Mouse (Mus musculus): ENCODE data around the gene Olfr263. TPM values are rescaled to one million over a fixed set of nuclear protein-coding genes. Genes with fewer than 3 reads are reported as not detected.
"Not testable (repeated sequence)": the region's sequence is repeated elsewhere in the genome, so short reads cannot be mapped to it uniquely, and the experiment has no call there.

The Olfr263 gene
- polyA plus RNA-seq (2017; shearing (Covaris generic)), result not detected

DNA sequence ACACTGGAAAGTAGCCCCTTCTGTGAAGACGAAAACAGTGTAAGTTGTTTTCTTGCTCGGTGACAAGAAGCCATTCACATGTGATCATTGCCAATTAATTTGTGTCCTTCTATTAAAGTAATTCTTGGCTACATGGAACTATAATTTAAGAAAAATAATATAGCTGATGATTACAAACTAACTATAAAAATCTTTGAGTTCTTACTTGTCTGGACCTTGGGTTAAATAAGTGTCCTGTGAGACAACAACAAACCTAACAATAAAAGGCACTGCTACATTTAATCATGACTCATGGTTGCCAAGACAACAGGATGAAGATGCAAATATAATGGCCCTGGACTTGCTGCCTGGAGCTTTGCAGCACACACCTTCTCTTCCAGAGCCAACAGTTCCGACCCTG, at the start of gene Olfr263:
Gene Olfr263 (plus strand): TSS at position 301 of the 400 bp plus-strand sequence.
- ATAC-seq, result not testable (repeated sequence)

DNA sequence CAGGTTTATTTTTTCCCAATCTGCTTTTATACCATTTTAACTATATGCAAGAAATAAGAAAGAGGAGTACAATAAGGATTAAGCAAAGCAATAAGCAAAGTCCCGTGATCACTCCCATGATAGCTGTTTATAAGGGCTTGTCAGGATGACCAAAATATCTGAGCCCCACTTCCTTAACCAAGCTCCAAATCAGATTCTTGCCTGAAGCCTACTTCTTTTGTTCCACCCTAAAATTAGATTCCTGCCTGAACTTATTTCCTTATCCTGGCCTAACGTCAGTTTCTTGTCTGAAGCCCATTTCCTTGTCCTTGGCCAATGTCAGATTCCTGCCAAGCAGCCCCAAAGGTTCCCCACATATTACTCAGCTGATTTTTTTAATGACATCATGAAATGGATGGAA, 46.8 kb upstream of the Olfr263 start:
- no peak for ATAC-seq

DNA sequence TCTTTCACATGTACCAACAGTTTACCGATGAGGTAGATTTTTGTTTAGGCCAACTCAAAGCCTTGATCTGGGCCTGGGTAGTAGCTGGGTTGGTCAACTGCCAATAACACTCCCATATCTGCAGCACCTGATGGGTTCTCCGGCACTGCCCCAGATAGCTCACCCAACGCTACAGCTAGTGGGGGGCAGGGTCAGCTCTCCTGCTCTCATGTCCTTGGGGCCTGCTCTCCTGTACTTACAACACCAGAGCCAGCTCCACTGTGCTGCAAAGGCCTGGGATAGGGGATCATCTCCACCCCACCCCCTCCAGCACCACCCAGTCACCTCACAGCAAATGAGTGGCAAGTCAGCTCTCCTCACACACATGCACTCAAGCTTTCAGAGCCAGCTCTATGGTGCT, 19.7 kb upstream of the Olfr263 start:
- ATAC-seq, result no peak

DNA sequence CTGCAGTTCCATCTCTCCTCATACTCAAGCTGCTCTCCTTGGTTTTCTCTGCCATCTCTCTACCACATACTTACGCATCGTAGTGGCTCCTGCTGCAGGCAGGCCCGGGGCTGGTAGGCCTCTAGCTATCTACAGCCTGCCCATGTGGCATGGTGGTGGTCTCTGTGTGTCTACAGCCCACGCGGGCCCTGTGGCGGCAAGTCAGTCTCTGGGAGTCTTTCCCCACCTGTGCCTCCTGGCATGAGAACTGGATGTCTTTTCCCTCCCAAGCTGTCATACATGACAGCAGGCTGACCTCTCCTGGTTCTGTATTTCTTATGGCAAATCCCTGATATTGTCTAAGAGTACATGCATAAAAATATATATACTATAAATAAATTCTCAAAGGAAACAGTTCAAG, 19.0 kb upstream of the Olfr263 start:
- no peak for ATAC-seq

DNA sequence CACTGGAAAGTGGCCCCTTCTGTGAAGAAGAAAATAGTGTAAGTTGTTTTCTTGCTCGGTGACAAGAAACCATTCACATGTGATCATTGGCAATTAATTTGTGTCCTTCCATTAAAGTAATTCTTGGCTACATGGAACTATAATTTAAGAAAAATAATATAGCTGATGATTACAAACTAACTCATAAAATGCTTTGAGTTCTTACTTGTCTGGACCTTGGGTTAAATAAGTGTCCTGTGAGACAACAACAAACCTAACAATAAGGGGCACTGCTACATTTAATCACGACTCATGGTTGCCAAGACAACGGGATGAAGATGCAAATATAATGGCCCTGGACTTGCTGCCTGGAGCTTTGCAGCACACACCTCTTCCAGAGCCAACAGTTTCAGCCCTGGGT, 18.3 kb upstream of the Olfr263 start, which contains the start of gene Olfr1369-ps1:
Gene Olfr1369-ps1 (plus strand): TSS at position 301 of the 400 bp plus-strand sequence.
- ATAC-seq, result not testable (repeated sequence)

DNA sequence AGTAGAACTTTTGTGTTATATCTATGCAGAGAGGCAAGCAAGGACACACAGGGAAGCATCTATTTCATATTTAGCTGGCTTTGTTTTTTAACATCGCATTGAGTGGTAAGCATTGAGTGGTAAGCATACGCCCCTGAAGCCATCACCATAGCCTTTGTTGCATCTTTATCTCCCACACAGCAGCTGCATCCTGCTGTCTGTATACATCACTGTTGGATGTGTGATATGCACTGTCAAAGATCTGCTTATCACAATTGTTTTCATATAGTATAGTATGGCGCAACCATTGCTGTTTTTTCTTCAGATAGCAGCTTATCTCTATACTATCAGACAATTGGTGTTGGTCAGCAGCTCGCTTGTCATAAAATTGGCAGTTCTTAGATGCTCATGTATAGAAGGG, 15.3 kb upstream of the Olfr263 start:
- no peak for ATAC-seq

DNA sequence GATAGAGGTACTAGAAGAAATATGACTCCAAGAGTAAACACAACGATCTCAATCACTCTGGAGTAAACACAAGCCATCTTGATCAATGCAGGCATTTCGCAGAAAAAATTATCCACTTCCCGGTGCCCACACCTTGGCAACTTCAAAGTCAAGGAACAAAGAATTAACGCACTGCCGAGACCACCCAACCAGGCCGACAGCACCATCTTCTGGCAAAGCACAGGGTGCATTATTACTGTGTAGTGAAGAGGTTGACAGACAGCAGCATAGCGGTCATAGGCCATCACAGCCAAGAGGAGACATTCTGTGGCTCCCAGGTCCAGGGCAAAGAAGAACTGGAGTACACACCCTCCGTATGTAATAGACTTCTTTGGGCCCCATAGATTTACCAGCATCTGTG, 13.0 kb downstream of the Olfr263 start:
- no peak for ATAC-seq

DNA sequence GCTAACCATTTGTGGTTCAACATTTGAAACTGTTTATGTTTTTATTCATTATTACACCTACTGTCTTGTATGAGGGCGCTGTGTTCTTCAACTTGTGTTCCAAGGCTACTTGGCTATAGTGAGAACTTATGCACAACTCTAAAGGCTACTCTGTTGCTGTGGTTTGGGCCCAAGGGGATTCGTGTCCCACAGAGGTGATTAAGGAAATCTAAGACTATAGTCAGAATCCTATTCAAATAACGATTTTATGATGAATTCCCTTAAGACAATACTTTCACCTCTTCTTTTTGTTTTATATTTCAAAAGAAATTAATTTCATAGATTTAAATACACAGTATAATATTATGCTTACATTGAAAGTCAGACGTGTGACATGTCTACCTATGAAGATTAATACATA, 16.3 kb downstream of the Olfr263 start, which contains the start of gene Olfr1368:
Gene Olfr1368 (minus strand): TSS at position 101 of the 400 bp plus-strand sequence.
- ATAC-seq, result no peak

DNA sequence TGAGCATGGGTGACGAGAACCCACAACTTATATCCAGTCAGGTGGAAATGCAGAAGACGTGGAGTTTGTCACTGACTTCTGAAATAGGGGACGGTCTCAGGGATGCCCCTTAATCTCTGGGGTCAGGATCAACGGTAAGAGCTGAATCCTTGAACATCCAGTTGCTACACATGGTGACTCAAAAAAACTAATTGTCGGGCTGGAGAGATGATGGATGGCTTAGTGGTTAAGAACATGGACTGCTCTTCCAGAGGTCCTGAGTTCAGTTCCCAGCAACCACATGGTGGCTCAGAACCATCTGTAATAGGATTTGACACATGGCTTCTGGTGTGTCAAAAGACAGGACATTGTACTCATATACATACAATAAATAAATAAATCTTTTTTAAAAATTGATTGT, 26.4 kb downstream of the Olfr263 start:
- no peak for ATAC-seq

DNA sequence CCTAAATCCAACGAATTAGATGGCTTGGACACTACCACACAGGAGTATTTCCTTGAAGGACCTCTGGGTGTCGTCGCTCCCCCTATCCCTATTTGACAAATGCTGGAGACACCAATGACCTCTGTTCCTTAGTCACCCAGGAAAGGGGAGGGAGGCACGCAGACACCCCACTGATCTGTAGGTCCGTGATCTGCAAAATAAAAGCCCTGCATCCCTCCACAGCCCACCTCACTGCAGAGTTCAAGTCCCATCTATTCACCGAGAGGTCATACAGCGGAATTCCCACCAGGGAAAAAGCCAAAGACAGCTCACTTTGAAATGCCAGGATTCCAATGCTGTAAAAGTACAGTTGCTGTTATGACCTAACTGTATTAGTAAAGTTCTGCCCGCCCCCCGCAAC, 28.6 kb downstream of the Olfr263 start:
- ATAC-seq, result no peak

DNA sequence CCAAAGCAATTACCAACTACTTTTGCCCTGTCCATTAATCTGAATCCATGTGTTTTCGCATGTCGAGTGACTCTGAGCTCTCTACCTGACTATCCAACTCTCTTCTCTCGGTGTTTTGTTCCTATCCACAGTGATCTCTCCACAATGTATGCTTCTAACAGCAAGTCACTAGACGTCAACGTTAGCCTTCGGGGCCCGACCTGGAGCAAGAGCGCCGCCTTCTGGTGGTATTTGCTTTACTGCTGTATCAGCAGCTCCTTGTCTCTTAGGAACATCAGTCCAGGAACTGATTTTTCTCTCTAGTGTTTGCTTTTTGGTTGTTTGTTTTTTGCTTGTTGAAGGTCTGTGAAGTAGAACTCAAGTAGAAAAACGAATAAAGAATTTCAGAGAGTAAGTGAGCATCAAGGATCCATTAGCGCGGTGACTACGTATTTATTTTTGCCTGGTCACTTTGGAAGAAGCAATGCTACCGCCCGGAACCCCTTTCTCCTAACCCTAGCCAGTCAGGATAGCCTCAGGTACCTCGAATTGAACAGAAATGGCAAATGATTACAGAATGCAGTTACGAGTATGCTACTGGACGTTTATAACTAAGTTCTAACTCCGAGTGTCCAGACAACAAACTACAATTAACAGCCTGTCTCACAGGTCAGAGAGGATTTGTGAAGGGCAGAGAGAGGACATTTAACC, 29.5 kb downstream of the Olfr263 start:
- peak; percentile 60 for ATAC-seq

DNA sequence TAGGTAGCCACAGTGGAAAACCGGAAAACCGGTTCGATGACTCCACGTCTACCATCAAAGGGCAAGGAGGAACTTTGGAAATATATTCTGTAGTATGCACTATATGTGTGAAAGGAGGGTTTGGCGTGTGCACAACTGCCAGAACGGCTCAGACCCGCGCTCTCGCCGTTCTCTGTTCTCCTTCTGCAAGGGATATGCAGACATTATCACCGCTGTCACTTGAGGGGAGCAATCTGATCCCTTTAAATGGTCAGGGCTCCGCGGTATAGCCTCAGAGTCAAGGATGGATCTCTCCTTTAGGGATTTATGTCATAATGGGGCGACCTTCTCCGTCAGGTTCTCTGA, 30.0 kb downstream of the Olfr263 start:
- ATAC-seq, result no peak

DNA sequence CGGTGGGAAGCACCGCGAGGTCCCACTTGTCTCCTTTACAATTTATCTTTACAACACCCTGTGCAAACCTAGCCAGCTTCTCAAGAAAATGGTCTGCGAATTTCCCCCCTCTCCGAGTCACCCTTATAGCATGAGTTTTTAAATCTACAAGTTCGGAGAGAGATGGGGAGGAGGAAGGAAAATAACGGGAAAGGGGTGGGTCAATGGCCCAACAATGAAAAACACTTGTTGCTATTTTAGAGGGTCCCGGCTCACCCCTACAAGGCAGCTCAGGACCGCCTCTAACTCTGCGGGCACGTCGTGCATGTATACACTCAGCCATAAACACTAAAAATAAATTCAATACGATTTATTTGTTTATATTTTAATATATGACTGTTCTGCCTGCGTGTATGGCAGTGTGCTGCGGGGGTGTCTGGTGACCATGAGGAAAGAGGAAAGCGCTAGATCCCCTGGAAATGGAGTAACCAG, 30.6 kb downstream of the Olfr263 start:
- no peak for ATAC-seq

DNA sequence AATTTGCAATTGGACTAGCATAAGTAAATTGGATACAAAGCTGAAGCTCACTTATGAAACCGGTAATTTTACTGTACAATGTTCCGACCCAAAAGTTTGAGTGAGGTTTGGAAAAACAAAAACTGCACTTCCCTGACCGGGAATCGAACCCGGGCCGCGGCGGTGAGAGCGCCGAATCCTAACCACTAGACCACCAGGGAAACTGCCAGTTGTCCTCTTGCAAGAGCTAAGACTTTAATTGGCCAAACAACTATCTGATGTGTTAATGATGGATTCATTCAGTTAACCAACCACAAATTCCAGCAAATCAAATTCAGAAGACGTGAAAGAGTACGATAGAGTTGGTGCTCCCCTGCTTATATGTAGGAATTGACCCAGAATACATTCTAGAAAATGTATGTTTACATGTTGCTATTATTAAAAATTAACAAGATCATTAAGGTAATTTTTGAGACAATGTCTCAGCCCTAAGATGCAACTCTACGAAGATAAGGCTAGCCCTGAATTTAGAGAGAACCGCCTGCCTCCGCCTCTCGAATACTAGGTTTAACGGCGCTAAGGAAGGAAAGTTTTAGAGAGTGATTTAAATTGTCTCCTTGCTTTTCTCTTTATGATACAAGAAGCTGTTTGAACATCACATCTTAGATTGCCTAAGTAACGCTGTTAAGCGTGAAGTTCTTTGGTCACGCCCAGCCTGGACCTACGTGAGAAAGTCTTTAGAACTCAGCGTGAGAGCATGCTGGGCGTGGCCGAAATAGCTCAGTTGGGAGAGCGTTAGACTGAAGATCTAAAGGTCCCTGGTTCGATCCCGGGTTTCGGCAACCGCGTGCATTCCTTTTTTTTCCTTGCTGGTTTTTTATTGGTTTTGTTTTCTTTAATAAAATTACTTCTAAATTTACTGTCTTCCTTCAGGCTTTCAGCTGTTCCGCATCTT, 31.5 kb downstream of the Olfr263 start:
- peak; percentile 70 for ATAC-seq

DNA sequence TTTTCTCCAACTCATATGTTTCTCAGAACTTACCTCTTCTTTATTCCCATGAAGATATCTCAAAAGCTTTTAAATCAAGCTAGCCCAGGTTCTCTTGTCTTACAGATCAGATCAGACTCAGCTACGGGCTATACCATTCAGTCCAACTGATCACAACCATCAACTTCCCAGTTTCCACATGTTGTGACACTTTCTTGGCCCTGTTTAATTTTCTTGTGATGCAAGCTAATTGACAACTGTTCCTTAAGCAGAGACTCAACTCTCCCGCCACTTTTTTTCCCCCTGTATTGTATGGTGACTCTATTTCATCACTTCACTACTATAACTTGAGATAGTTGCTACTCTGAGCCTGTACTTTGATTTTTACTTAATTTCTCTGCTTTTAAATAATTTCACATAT, 32.2 kb downstream of the Olfr263 start:
- no peak for ATAC-seq

DNA sequence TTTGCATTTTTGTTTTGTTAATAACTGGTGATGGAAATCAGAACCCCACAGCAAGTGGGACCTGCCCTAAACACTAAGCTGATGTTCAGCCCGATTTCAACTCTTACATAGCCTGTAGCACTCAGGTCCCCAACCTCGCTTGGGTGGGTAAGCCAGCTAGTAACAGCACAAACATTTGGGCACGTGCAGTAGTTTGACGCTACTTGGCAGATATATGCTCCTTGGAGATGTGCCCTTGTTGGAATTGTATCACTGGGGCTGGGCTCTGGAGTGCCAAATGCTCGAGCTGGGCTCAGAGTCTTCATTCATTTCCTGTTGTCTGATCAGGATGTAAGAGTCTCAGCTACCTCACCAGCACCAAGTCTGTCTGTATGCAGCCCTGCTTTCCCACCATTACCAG, 33.2 kb downstream of the Olfr263 start:
- no peak for ATAC-seq

DNA sequence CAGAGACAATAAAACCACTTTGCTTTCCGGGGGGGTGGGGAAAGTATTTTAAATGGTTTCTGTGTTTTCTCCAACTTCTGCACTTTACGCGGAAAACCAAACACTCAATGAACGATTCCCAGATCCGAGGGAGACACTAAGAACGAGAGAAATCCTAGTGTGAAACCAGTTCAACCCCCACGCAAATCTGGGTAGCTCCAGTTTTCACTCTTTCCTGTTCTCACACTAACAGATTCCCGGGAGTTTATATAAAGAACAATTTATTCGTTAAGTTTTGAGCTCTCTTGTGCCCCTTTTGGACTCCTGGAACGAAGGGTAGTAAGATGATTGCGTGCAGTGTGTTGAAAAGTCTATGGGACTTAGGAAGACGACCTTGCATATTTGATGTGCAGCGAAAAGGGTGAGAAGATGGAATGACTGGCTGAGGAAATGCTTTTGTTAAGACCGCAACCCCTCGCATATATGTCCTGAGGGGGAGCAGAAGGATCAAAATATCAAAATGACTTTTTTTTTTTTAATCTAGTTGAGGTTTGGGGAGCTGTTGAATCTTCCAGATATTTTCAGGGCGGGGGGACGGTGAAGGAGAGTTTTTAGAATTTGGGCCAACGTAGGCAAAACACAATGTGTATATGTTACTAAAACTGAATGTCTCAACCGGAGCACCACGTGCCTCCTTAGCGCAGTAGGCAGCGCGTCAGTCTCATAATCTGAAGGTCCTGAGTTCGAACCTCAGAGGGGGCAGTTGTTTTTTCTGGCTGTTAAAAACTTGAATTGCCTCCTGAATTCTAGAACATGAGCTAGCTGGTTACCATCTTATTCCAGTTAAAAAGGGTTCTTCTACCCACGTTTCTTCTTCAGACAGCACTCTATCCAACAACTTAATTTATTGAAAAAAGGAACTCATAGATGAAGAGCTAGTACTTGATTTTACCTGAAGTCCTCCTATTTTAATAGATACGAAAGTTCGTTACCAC, 37.8 kb downstream of the Olfr263 start:
- ATAC-seq, result peak; percentile 42

DNA sequence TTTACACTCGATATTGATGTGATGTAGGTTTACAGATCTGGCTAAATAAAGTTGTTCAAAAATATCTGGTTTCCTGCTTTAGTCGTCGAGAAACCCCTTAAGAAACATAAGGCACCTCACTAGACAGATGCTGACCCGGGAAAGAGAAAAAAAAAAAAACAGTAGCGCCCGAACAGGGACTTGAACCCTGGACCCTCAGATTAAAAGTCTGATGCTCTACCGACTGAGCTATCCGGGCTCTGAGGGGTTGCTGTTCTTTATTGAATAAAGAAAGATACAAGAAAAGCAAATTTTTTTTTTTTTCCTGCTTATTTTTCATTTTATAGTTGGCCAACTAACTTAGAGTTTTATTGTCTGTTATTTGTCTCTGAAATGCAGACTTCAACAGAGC, 38.5 kb downstream of the Olfr263 start:
- peak; percentile 9 for ATAC-seq

DNA sequence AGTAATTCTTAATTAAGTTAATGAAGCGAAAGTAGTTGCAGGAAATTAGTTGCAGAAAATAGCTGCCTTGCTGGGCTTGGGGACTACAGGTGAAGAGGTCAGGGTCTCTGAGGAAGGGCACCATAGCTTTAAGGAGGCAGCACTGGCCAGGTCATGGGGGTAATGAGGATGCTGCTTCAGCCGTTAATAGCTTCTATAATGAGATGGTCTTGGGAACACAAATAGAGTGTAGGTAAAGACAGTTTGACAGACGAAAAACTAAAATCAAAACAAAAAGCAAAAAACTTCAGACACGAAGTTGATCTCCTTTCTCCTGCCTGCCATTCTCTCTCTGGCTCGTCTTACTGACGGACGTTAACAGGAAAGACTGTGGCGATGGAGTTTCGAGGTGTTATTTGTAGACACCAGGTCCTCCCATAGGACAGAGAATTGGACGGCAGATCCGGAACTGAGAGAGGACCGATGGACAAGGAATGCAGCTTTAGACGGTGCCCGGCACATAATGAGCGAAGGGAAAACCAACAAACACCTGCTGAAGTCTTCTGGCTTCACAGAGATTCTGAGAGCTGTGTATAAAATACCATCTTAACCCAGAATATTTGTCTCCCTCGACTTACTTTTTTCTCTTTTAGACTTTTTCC, 39.1 kb downstream of the Olfr263 start:
- ATAC-seq, result peak; percentile 3

DNA sequence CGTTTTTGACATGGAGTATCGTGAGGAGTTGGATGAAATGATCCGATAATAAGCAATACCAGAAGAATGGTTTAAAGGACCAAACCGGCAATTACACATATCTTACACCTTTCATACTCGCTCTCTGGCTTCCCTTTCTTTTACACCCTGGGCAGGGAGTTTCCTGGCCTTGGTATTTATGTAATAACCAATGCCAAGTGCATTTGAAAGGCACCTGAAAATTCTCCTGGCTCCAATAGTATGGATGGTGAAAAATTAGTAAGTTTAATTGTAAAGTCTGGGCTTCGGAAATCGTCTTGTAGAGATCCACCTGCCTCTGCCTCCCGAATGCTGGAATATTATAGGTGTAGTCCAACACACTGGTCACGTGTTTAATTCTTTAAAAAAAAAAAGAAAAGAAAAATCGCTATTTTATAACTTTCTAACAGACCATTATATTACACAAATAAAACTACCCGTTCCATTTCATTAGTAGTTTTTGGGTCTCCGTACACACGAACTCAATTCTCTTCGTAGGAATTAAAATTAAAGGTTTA, 39.8 kb downstream of the Olfr263 start:
- no peak for ATAC-seq

DNA sequence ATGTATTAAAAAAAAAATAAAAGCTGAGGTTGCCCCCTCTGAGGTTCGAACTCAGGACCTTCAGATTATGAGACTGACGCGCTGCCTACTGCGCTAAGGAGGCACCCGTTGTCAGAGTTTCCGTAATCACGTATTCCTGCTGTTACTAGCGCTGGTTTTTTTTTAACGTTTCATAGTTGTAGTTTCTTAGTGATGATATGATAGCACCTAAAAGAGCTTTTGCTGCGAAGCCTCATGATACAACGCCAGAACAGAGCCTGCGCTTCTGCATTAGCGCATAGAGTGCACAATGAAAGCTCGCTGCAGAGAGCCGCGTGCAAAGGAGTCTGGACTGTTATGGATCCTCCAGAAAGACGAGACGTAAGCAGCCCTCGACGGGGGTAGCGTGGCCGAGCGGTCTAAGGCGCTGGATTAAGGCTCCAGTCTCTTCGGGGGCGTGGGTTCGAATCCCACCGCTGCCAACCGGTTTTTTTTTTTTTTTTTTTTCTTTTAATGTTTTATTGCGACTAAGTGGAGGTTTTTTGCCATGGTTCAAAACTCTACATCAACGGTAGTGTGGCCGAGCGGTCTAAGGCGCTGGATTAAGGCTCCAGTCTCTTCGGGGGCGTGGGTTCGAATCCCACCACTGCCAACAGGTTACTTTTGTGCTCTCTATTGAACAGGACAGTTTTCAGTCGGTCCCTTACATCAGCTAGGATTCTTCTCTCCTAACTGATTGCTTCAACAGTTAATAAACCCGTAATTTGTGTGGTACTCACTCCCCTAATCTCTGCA, 40.4 kb downstream of the Olfr263 start:
- ATAC-seq, result peak; percentile 63

Measured in inflammation-experienced regulatory T-cells, adult 6 months (primary cell).